Mouse (Mus musculus): ENCODE results near the gene Mpp3.

GRCm38 (mm10) chr11:102013201-102013600 lies 15.1 kb downstream of the Mpp3 start:
- TF ChIP-seq POLR2A (IDR thresholded peaks at IDR 0.05; ENCODE audit: insufficient read depth, low read length), result no peak
- no peak for TF ChIP-seq CTCF (IDR thresholded peaks at IDR 0.05; ENCODE audit: low read depth, low read length)
